8 mouse cellular contexts compared by ENCODE assay signal in genomic region chr5:65415653-65416458, GRCm38 (mm10). TPM values are rescaled to one million over a fixed set of nuclear protein-coding genes. Genes with fewer than 3 reads are reported as not detected.
DNase-seq lines count a peak whose midpoint lies in the region; ATAC-seq lines count a peak whose summit lies in the region.

No protein-coding gene starts in this region.

- peak overlapping the region; percentile 57 for H3K9ac ChIP-seq in lung, embryonic 16.5 days (ENCODE audit: low read length)
- H3K9ac ChIP-seq in embryonic facial prominence, embryonic 13.5 days, result peak overlapping the region; percentile 63
- peak overlapping the region; percentile 37; the same call in 1 of the 2 replicates for H3K9ac ChIP-seq in hindbrain, embryonic 12.5 days
- peak overlapping the region; percentile 50 for H3K9ac ChIP-seq in midbrain, embryonic 11.5 days (ENCODE audit: low read length)

- H3K36me3 ChIP-seq in lung, embryonic 16.5 days (ENCODE audit: control insufficient read depth, insufficient read depth, low read length), result peaks cover 19% of the 10 kb centered on the region
- peaks cover 55% of the 10 kb centered on the region for H3K36me3 ChIP-seq in embryonic facial prominence, embryonic 13.5 days
- H3K36me3 ChIP-seq in hindbrain, embryonic 12.5 days, result peaks cover 66% of the 10 kb centered on the region
- H3K36me3 ChIP-seq in midbrain, embryonic 11.5 days (ENCODE audit: control insufficient read depth, insufficient read depth, low read length), result peaks cover 10% of the 10 kb centered on the region

- no peak for DNase-seq in lung, adult 18-20 months
- DNase-seq in midbrain, embryonic 11.5 days (ENCODE audit: low spot score, missing footprints), result peak; percentile 94
- DNase-seq in gastrocnemius, adult 8-10 months (ENCODE audit: low spot score in 2 of 2), result no peak
- DNase-seq in T-cell, adult 2 months (ENCODE audit: low spot score), result no peak

- H3K27ac ChIP-seq in lung, embryonic 16.5 days (ENCODE audit: low read length), result peak overlapping the region; percentile 84
- peak overlapping the region; percentile 92 for H3K27ac ChIP-seq in embryonic facial prominence, embryonic 13.5 days
- no peak overlapping the region for H3K27ac ChIP-seq in hindbrain, embryonic 12.5 days
- H3K27ac ChIP-seq in midbrain, embryonic 11.5 days (ENCODE audit: low read depth, low read length), result no peak overlapping the region

- H3K4me3 ChIP-seq in lung, embryonic 16.5 days (ENCODE audit: low read length), result no peak overlapping the region
- no peak overlapping the region for H3K4me3 ChIP-seq in embryonic facial prominence, embryonic 13.5 days
- no peak overlapping the region for H3K4me3 ChIP-seq in hindbrain, embryonic 12.5 days
- H3K4me3 ChIP-seq in midbrain, embryonic 11.5 days (ENCODE audit: low read depth, low read length), result no peak overlapping the region

- no peaks in the 10 kb centered on the region for H3K27me3 ChIP-seq in lung, embryonic 16.5 days (ENCODE audit: control insufficient read depth, insufficient read depth, low read depth, low read length)
- no peaks in the 10 kb centered on the region for H3K27me3 ChIP-seq in embryonic facial prominence, embryonic 13.5 days
- no peaks in the 10 kb centered on the region for H3K27me3 ChIP-seq in hindbrain, embryonic 12.5 days
- no peaks in the 10 kb centered on the region for H3K27me3 ChIP-seq in midbrain, embryonic 11.5 days (ENCODE audit: control insufficient read depth, insufficient read depth, low read length)

- ATAC-seq in lung, embryonic 16.5 days (ENCODE audit: low read depth), result peak; percentile 90
- peak; percentile 83 for ATAC-seq in embryonic facial prominence, embryonic 13.5 days (ENCODE audit: insufficient number of reproducible peaks, insufficient read depth, low FRiP score, low TSS enrichment, low read depth)
- ATAC-seq in hindbrain, embryonic 12.5 days (ENCODE audit: low FRiP score), result no peak
- 0 out of 2 replicates have a peak, but pooled peaks have one; percentile 59 for ATAC-seq in midbrain, embryonic 11.5 days (ENCODE audit: low FRiP score)
- no peak for ATAC-seq in inflammation-experienced regulatory T-cells, adult 6 months

- 24% methylated on average over 26 of the region's 26 CpGs for WGBS in lung, embryonic 16.5 days
- 19% methylated on average over 26 of the region's 26 CpGs for WGBS in embryonic facial prominence, embryonic 13.5 days
- WGBS in hindbrain, embryonic 12.5 days, result 20% methylated on average over 26 of the region's 26 CpGs
- 18% methylated on average over 26 of the region's 26 CpGs for WGBS in midbrain, embryonic 11.5 days

- H3K4me1 ChIP-seq in lung, embryonic 16.5 days (replicated peaks; ENCODE audit: control insufficient read depth, insufficient read depth, low read length), result peaks cover 10% of the 10 kb centered on the region
- H3K4me1 ChIP-seq in embryonic facial prominence, embryonic 13.5 days, result peaks cover 10% of the 10 kb centered on the region
- H3K4me1 ChIP-seq in hindbrain, embryonic 12.5 days, result peaks cover 6% of the 10 kb centered on the region; the same call in 1 of the 2 replicates
- H3K4me1 ChIP-seq in midbrain, embryonic 11.5 days (ENCODE audit: control insufficient read depth, insufficient read depth, low read length), result peaks cover 6% of the 10 kb centered on the region

- no peak overlapping the region for H3K4me2 ChIP-seq in lung, embryonic 16.5 days (ENCODE audit: low read depth, low read length)
- H3K4me2 ChIP-seq in embryonic facial prominence, embryonic 13.5 days, result peak overlapping the region; percentile 40
- H3K4me2 ChIP-seq in hindbrain, embryonic 12.5 days (replicated peaks), result no peak overlapping the region; the same call in 1 of the 2 replicates
- H3K4me2 ChIP-seq in midbrain, embryonic 11.5 days, result peak overlapping the region; percentile 3; the same call in 1 of the 2 replicates

- H3K9me3 ChIP-seq in lung, embryonic 16.5 days (ENCODE audit: control insufficient read depth, low read length), result no peaks in the 10 kb centered on the region
- no peaks in the 10 kb centered on the region for H3K9me3 ChIP-seq in embryonic facial prominence, embryonic 13.5 days
- no peaks in the 10 kb centered on the region for H3K9me3 ChIP-seq in hindbrain, embryonic 12.5 days (replicated peaks)
- no peaks in the 10 kb centered on the region for H3K9me3 ChIP-seq in midbrain, embryonic 11.5 days (ENCODE audit: control insufficient read depth, low read length)

RNA-seq across cellular contexts. Expression of gene Ugdh, which starts 19.9 kb away (rescaled TPM):
- polyA plus RNA-seq in lung, embryonic 16.5 days (2015; fragmentation: Nextera tagmentation; extraction: Ambion mirVana), result 139 and 148 TPM in 2 replicates
- polyA plus RNA-seq in embryonic facial prominence, embryonic 13.5 days (2015; fragmentation: Nextera tagmentation; extraction: Ambion mirVana), result 152 and 179 TPM in 2 replicates
- polyA plus RNA-seq in hindbrain, embryonic 12.5 days (2016; fragmentation: Nextera tagmentation; extraction: Ambion mirVana), result 93.6 and 97.0 TPM in 2 replicates
- polyA plus RNA-seq in midbrain, embryonic 11.5 days (2014; fragmentation: Nextera tagmentation; extraction: Ambion mirVana), result 55.0 and 63.3 TPM in 2 replicates
- 1 to 10 TPM; 4.9 to 8.0 (median 6.1) TPM for total RNA-seq in gastrocnemius, adult 8-10 months (2022)
- polyA plus RNA-seq in inflammation-experienced regulatory T-cells, adult 6 months (2017; shearing (Covaris generic)), result 10 to 100 TPM; 15.4 to 16.6 (median 15.8) TPM

RNA-seq across cellular contexts. Expression of gene Lias, which starts 24.6 kb away (rescaled TPM):
- 55.7 TPM in 2 replicates for polyA plus RNA-seq in lung, embryonic 16.5 days (2015; fragmentation: Nextera tagmentation; extraction: Ambion mirVana)
- 69.3 and 72.5 TPM in 2 replicates for polyA plus RNA-seq in embryonic facial prominence, embryonic 13.5 days (2015; fragmentation: Nextera tagmentation; extraction: Ambion mirVana)
- polyA plus RNA-seq in hindbrain, embryonic 12.5 days (2016; fragmentation: Nextera tagmentation; extraction: Ambion mirVana), result 58.3 and 60.2 TPM in 2 replicates
- polyA plus RNA-seq in midbrain, embryonic 11.5 days (2014; fragmentation: Nextera tagmentation; extraction: Ambion mirVana), result 67.4 and 67.8 TPM in 2 replicates
- 10 to 100 TPM; 37.2 to 39.2 (median 37.9) TPM for total RNA-seq in gastrocnemius, adult 8-10 months (2022)
- 10 to 100 TPM; 33.8 to 46.6 (median 38.1) TPM for polyA plus RNA-seq in inflammation-experienced regulatory T-cells, adult 6 months (2017; shearing (Covaris generic))

RNA-seq across cellular contexts. Expression of gene Rpl9, which starts 24.6 kb away (rescaled TPM):
- polyA plus RNA-seq in lung, embryonic 16.5 days (2015; fragmentation: Nextera tagmentation; extraction: Ambion mirVana), result 1,031 and 1,063 TPM in 2 replicates
- polyA plus RNA-seq in embryonic facial prominence, embryonic 13.5 days (2015; fragmentation: Nextera tagmentation; extraction: Ambion mirVana), result 1,045 and 1,112 TPM in 2 replicates
- 663 and 741 TPM in 2 replicates for polyA plus RNA-seq in hindbrain, embryonic 12.5 days (2016; fragmentation: Nextera tagmentation; extraction: Ambion mirVana)
- polyA plus RNA-seq in midbrain, embryonic 11.5 days (2014; fragmentation: Nextera tagmentation; extraction: Ambion mirVana), result 896 and 929 TPM in 2 replicates
- 100 to 1,000 TPM; 555 to 707 (median 597) TPM for total RNA-seq in gastrocnemius, adult 8-10 months (2022)
- polyA plus RNA-seq in inflammation-experienced regulatory T-cells, adult 6 months (2017; shearing (Covaris generic)), result 1,000 to 10,000 TPM; 1,645 to 3,067 (median 2,326) TPM

Comparison
In these comparisons a context has a peak if more than half of its experiments do, and no peak if none do; other contexts are left out.
1. ATAC-seq: peak in lung, embryonic 16.5 days (single experiment), embryonic facial prominence, embryonic 13.5 days (single experiment) and midbrain, embryonic 11.5 days (single experiment); none in hindbrain, embryonic 12.5 days (single experiment) and inflammation-experienced regulatory T-cells, adult 6 months (single experiment).
2. H3K27ac ChIP-seq: peak in lung, embryonic 16.5 days (single experiment) and embryonic facial prominence, embryonic 13.5 days (single experiment); none in hindbrain, embryonic 12.5 days (single experiment) and midbrain, embryonic 11.5 days (single experiment).
3. H3K4me2 ChIP-seq: peak in embryonic facial prominence, embryonic 13.5 days (single experiment) and midbrain, embryonic 11.5 days (single experiment); none in lung, embryonic 16.5 days (single experiment) and hindbrain, embryonic 12.5 days (single experiment).
4. Peak in every context shown above with its lines, with median percentiles within 50 percentile points of each other: H3K9ac ChIP-seq.